Mouse (Mus musculus) G1E-ER4 (cell line): ENCODE data around the gene C1qc. TPM values are rescaled to one million over a fixed set of nuclear protein-coding genes. Genes with fewer than 3 reads are reported as not detected.

ENCODE experiments used
- GATA1 ChIP-seq: IDR thresholded peaks from one replicate; pipeline ENCODE4 v1.8.0; 2012; ENCODE audit warnings: low read length, inconsistent platforms
- polyA plus RNA-seq: library from polyadenylated mRNA; stranded (reverse); fragments of >175 nt; gene quantifications from 2 replicates; pipeline ENCODE4 v1.2.3, GENCODE M21; 2012

C1qc gene
- polyA plus RNA-seq = not detected in 2 replicates

DNA sequence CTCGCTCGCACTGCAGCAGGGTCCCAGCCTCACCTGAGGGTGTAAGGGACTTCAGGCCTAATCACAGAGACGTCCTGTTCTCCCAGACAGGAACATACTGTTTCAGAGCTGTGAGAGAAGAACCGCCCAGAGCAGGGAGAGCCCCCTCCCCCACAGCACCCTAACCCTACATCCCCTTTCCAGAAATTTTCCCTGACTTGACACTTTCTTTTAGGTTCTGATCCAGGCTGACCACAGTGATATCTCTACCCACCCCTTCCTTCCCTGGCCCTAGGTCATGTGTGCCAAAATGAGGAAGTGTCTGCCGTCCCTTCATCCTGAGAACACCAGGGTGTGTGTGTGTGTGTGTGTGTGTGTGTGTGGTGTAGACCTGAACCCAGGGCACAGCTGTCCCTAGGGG is at the start of gene C1qc:
Gene C1qc (minus strand): TSS at position 255 of the 400 bp plus-strand sequence.
- TF ChIP-seq GATA1 = no peak

DNA sequence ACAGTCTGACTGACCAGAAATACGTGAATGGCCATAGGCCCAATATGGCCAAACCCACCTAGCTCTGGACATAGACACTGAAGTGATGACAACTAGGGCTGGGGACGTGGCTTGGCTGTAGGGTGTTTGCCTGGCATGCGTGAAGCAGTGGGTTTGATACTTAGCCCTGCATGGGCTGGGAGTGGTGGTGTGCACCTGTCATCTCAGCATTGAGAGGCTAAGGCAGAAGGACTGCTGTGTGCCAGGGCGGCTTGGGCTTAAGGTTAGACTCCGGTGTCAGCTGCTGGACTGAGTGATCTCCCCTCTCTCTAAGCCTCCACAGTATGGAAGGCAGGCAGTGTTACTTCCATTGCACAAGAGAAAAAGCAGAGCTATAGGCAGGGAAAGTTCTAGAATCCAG is 45.1 kb upstream of the C1qc start:
- no peak for TF ChIP-seq GATA1

DNA sequence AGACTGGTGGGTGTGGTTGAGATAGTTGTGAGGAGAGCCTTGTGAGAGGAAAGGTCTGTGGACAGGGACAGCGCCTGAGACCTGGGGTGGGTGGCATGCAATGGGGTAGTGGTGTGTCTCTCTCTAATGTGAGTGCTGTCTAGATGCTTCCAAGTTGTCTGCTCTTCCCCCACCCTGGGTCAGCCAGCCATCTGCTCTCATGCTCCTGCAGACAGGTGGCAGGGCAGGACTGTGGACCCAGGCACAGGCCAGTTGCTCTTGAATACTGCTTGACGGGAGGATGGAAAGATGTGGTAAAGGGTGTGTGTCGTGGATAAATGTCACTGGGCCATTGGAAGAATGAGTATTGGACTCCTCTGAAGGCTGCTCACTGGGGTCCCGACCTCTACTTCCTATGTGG is 44.5 kb upstream of the C1qc start:
- no peak for TF ChIP-seq GATA1

DNA sequence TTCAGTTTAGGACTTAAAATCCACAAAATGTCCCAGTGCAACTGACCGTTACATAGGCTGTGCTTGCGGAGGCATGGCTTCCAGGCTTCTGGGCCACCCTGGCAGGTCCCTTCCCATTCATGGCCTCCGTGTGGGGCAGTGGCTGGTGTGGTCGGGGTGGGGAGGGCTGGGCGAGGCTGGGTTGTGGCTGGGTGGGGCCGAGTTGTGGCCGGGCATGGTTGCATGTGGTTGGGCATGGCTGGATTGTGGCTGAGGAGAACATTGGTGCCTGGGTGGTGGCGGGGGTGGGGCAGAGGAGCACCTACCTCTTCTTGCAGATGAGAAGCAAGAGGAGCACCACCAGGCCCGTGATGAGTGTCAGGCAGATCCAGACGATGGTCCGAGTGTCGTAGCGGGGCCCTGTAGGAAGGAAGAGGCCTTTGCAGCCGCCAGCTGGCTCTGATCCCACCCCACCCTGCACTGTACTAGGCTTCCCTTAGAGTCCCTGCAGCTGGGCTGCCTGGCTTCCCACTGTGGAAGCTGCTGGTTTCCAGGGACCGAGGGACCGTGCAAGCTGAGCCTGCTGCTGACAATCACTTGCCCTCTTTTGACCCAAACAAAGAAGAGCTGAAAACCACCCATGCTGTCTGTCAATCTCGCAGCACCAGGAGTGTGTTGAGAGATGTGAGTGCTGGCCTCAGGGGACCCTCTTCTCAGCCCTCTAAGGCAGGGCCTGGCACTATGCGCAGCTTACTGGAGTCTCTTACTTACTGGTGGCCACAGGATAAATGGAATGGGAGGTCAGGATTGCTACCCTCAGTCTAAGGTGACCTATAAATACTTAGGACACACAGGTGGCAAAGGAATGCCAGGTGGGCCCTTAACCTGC is 42.1 kb upstream of the C1qc start:
- TF ChIP-seq GATA1 = no peak

DNA sequence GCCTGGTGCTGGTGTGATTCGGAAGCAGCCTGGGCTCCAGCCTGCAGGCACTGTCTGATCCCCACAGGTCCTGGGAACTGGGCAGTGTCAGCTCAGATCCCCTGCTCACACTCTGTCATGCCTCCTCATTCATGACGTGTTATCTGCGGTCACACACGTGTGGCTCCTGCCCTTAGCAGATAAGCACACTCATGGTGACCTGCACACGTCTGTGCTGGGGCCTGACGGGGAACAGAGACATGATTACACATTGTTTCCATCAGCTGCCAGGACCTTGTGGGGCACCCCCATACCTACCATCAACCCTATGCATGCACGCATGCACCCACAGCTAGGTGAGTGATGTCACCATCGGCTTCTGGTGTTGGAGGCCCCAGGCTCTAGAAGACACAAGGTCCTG is 37.6 kb upstream of the C1qc start:
- no peak for TF ChIP-seq GATA1

DNA sequence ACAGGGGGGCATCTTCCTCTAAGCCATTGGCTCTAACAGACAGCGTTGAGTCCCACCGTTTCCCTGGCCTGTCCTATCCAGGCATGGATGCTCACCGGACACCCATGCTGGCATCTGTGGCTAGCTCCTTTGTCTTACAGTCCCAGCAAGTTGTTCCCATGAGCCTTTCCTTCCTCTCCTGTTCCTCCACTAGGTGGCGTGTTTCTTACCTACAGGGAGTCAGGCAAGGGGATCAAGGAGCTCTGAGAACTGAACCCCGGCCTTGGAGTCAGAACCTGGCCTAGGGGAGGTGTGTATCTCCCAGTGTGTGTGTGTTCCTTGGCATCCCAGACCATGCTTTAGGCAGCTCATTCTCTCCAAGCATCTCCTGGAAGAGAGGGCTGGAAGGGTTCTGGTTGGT is 36.1 kb upstream of the C1qc start:
- no peak for TF ChIP-seq GATA1

DNA sequence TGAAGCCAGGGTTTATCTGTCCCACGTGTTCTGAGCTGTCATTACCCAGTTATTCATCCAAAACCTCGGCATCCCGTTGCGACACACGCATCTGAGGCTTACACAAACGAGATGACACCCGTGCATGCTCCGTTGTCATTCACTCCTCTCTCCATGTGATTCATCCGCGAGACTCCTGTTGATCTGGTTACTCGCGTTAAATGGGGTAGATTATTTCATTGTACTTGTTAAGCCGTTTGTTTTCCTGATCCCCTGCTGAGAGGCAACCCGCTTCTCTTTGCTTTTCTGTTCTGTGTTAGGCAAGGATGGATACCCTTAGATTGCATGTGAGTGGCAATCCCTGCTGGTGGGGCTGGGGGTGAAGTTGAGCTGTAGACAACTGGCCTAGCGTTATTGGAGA is 32.9 kb upstream of the C1qc start:
- no peak for TF ChIP-seq GATA1

DNA sequence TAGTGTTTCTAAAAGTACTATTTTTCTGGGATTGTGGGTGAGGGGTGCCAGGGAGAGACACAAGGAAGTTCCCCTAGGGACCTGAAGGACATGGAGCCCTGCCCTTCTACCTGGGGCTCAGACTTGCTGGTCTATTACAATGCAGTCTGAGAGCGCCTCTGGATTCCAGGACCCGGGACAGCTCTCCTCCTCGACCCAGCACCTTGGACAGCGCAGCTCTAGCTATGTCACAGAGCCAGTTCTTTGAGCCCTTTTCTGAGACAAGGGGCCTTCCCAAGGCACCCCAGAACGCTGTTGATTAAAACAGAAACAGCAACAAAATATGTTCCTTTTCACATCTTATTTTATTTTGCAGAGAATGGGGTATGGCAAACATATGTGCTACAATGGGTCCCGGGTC is 31.7 kb upstream of the C1qc start:
- no peak for TF ChIP-seq GATA1

DNA sequence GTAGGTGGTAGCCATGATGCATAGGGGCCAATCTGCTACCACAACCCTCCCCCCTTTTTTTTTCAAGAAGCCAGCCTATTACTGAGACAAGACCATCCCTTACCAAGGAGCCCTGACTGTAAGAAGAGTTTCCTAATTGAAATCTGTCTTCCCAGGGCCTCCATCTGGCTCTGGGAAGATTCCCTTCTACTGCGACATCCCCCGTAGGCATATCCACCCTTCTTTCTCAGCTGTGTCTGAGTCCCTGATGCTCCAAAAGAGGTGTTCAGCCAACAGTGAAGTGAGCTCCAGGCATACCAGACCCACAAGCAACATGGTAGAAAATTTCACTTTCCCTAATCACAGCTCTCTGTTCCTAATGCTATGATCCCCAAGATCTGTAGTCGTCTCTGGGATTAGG is 26.7 kb upstream of the C1qc start:
- TF ChIP-seq GATA1 = no peak

- TF ChIP-seq GATA1 = no peak
Observed at GRCm38 (mm10) chr4:136918834-136919233, 26.0 kb upstream of the C1qc start.

GRCm38 (mm10) chr4:136917165-136917524 is 24.3 kb upstream of the C1qc start:
- TF ChIP-seq GATA1 = no peak

DNA sequence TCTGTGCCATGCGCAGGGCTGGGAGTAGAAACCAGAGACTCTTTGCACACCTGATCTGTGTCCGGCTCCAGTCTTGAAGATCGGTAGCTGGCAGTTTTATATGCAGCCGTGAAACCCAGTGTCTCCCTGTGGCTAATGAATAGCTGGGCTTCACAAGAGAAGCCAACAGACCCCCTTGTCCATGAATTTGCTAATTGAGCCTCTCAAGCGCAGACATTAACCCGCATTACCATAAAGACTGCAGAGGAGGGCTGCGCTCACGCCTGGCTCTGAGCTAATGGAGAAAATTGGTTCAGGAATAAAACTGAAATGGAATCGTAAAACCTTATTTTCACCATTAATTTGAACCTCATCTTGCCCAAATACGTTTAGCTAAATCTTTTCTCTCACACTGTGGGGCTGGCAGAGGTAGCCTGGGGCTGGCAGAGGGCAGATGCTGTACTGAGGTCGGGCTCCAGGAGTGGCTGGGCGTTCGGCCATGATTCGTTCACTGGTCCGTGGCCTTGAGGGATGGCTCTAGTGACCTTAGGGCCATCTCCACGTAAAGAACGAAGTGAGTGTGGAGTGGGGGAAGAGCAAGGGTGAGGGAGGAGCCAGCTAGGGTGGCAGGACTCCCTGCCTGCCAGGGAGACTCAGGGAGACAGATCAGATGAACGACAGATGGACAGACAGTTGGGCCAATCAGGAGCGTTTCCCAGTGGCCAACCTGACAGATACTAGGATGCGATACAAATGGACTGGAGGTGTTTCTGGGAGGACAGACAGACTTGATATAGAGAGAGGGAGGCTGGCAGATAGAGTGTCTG is 23.7 kb upstream of the C1qc start:
- TF ChIP-seq GATA1 = no peak

GRCm38 (mm10) chr4:136912841-136913240 is 20.0 kb upstream of the C1qc start:
- TF ChIP-seq GATA1 = no peak

DNA sequence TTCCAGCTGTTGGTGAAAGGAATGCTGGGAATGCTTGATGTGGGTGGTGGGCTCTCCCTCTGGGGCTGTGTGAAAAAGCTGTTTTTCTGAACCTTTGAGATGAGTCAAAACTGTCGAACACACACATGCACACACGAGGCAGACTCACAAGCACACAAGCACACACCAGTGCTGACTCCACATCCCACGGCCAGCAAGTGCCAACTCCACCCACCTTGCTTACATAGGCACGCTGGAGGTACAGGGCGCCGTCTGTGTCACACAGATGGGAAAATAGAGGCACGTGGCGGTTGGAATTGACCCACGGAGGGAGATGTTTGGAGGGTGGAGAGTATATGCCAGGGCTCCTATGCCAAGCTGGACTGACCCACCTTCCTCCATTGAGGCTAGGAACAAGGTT is 18.9 kb upstream of the C1qc start:
- TF ChIP-seq GATA1 = no peak

- no peak for TF ChIP-seq GATA1
Observed at GRCm38 (mm10) chr4:136911211-136911646, 18.4 kb upstream of the C1qc start.

GRCm38 (mm10) chr4:136907809-136908208 is 14.9 kb upstream of the C1qc start:
- TF ChIP-seq GATA1 = no peak

- TF ChIP-seq GATA1 = no peak
Observed at GRCm38 (mm10) chr4:136907033-136907432, 14.2 kb upstream of the C1qc start.
